Mouse (Mus musculus) C2C12 (cell line): ENCODE results near the gene Cacng1.

Experiments
- CTCF ChIP-seq: IDR thresholded peaks from one replicate; pipeline ENCODE4 v1.5.1; 2011; ENCODE audit not compliant: control insufficient read depth, insufficient read depth, insufficient read length
- MYOG ChIP-seq: IDR thresholded peaks from one replicate; pipeline ENCODE4 v1.6.1; 2011; ENCODE audit not compliant: control insufficient read depth, insufficient read length; ENCODE audit errors: extremely low read depth

- TF ChIP-seq CTCF (no peak), MYOG (no peak)
Measured at GRCm38 (mm10) chr11:107674006-107674405, 42.3 kb downstream of the Cacng1 start.
